Mouse (Mus musculus) skeletal muscle tissue, adult 2 months (tissue): ENCODE measurements around the gene E030018B13Rik.

ENCODE experiments used
- DNase-seq: peaks from one replicate; pipeline ENCODE4 v3.0.0-alpha.2; 2012; ENCODE audit warnings: low read depth, low spot score

E030018B13Rik gene

DNA sequence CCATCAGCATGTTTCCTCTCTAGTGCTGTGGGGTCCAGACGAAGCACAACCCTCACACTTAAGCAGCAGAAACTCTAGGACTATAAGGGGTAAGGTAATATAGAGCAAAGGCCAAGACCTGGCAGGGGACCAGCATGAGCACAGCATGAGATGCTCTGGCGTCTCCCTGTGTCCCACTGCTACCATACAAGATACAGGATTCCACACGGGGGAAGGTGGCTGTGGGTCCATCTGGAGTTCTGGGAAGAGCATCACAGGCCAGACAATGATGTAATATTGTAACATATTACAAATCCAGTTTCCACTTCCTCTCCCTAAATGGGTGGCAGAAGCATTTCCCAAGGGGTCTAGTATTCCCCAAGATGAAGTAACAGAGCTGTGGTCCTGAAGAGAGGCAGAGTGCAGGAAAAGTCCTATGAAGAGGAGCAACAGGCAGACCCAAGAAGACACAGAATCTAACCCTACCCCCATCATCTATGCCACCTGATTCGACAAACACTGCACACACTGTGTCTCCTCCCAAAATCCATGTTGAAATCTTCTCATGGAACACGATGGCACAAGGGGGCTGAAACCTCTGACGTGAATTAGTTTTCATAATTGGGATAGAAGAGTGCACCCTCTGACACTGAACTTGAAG is at the start of gene E030018B13Rik:
E030018B13Rik (plus strand) TSS at position 590 of the 640 bp plus-strand sequence.
- DNase-seq = no peak

DNA sequence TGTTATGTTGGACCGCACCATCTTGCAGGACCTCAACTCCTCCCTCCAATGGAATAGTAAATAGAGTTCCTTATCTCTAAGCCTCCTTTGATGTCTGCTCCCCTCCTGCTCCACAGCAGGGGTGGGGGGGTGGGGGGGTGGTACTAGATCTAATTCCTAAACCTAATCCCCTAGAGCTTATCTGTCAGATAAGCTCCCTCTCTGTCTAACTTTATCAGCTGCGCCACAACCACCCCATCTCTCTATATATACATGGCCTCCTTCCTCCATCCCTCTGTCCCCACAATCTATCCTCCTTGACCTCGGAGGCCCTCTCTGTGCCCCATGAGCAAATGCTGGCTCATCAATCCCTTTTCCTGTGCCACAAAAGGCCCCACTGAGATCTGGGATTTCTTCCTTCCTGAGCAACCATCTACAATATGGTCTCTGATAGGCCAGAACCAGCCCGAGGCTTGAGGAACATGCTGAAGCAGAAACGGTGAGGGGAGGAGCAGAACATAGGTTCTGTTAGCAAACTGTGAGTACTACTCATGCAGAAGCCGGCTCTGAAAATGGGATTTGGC is 48.2 kb upstream of the E030018B13Rik start:
- DNase-seq = no peak

DNA sequence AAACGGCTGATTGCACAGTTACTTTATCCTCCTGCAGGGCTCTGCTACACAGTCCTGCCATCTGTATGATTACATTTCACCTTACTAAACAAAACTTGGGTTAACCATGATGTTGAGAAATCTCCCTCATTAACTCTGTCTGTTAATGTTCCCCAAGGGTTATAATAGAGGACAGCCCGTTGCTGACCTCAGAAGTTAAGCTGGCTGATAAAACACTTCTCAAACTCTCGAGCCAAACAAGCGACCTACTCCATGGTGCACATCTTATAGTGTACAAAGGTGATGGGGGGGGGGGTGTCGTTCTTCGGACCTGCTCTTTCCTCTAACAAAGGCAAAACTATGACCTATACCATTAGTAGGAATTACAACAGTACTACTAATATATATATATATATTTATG is 45.0 kb upstream of the E030018B13Rik start:
- no peak for DNase-seq

DNA sequence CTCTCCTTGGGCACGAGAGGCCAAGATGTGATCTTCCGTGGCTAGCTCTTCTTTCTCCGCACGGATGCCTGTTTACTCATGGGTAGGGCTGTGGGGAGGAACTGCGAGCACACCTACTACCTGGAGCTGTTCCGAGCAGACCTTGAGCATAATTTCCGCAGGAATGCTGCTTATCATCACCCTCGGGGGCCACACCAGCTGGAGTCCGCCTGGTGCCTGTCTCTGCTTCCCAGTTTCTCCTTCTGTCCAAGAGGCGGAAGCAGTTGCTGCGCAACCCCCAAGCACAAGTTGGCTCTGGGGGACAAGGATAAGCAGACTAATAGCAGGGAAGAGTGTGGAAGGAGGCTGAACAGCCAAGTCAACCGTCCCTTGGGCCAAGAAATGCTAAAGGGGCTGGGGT is 42.8 kb upstream of the E030018B13Rik start:
- DNase-seq = no peak

DNA sequence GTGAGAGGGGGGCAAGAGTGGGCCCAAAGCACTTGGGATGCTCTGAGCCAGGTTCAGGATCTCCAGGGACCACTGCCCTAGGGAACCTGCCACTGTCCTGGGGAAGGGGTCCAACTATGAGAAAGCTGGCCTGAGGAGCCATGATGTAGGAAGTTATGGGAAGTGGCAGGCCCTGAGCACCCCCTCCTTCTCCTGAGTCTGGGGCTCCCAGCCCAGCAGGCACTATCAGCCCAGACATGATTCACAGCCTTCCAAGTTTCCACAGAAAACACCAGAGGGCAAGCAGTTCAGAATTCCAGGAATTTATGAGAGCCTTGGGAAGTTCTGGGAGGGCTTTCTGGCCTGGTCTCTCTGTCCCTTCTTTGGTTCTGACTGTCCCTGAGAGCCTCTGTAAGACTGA is 41.0 kb upstream of the E030018B13Rik start:
- DNase-seq = no peak

DNA sequence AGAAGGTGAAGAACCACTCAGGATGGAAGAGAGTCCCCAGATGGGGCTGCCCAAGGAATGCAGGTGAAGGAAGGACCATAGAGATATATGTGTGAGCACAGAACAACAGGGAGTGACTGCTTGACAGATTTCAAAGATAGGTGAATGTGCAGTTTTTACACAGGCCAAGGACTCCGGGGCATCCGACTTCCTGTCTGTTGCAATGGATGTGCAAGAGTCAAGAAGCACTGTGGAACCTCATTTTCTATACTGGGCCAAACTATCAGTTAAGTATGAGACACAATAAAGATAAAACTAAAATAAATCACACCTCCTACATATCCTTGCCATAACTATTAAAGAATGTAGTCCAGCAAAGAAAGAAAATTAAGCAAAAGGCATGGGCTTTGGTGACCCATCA is 40.0 kb upstream of the E030018B13Rik start:
- no peak for DNase-seq

DNA sequence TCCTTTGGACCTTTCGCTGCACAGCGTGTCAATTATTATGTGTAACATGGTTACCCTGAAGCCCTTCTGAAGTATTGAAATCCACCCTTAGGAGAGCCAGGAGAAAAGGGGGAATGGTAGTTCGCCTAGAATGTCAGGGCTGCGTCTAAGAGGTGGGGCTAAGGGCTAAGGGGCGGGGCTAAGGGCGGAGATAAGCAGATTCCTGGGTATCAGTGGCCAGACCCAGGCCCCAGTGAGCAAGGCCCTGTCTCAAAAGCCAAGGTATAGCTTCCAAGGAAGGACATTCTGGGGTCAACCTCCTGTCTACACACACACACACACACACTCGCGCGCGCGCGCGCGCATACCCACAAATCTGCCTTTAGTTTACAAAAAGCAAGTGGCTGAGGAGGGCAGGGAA is 39.0 kb upstream of the E030018B13Rik start:
- DNase-seq = no peak

DNA sequence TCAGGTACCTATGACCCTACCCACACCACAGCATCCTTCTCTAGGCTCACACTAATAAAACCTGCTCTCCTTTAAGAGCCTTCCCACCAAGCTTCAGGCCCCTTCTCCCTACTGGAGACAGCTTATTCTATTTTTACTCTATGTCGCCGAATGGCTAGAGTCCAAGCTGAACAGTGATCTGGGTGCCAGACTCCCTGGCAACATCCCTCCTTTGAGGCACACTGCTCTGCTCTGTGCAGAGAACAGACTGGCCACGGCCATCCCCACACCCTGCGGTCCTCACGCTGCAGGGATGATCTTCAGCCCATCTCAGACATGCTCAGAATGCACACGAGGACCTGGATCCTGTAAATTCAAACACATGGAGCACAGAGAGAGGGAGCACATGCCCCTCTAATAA is 37.1 kb upstream of the E030018B13Rik start:
- peak; percentile 80 for DNase-seq

DNA sequence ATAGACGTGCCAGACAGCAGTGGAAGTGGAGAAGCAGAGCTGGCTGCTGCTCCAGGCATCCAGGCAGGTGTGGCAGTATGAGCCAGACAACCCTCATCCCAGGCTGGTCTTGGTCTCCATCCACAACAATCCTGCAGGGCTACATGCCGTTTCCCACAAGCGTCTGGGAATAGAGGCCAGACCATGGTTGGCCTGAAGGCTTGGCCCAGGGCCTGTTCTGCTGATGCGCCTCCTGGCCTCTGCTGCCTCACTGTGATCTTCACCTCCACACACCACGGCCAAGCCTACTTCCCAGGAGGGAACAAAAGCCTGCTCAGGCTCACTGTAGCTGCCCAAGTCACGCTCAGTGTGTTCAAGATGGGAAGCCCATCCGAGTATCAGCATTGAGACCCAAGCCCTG is 33.9 kb upstream of the E030018B13Rik start:
- DNase-seq = no peak

DNA sequence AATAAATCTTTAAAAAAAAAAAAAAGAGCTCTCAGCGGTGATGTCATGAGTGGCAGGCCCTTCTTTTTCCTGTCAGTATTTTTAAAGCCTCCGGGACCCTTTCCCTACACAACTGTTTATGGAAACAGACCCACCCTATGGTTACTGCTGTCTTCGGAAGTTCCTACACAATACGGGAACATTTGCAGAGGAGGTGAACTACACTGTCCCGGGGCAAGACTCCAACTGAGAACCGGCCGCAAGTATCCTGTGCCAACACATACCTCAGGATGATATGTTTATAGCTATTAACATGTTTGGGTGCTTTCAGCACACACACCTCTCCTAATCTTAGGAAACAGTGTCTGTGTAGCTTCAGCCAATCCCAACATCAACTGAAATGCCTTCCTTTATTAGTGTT is 31.6 kb upstream of the E030018B13Rik start:
- DNase-seq = no peak

DNA sequence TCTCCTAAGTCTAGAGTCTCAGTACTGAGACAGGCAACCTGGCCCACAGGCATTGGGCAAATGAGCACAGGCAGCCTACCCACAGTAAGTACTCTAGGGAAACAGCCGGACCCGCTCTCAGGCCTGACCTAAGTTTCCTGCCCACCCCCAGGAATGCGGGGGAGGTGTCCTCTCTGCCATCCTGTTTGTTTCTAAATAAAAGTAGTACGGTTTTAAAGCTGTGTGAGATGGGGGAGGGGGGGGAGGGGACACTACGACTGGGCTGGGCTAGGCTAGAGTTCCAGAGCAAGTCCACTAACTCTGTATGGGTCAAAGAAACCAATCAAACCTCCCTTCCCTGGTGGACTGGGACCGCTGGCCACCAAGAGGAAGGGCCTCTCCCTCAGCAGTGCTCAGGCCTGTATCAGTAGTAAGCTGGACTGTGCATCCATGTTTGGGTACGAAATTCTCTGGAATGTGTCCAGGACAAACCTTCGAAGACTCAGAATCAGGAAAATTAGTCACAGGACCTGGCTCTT is 29.6 kb upstream of the E030018B13Rik start:
- no peak for DNase-seq

DNA sequence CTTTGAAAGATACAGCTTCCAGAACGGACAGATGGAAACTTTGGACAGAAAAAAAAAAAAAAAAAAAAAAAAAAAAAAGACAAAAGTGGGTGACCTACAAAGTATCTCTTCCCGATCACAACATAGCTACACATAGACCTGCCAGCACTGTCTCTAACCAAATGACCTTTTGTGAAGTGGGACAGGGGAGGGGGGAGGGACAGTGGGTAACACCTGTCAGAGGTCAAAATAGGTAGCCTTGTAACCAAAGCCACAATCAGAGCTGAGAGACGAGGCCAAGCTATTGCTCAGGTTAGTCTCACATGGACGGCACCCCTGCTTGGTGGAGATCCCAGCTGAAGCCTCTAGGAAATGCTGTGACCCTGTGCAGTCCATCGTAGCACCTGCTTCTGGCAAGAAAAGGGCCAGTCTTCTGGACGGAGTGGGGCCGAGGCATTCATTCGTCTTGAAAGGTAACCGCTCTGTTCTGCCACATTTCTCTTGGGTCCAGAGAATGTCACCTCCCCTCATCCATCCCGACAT is 29.0 kb upstream of the E030018B13Rik start:
- DNase-seq = peak; percentile 53

DNA sequence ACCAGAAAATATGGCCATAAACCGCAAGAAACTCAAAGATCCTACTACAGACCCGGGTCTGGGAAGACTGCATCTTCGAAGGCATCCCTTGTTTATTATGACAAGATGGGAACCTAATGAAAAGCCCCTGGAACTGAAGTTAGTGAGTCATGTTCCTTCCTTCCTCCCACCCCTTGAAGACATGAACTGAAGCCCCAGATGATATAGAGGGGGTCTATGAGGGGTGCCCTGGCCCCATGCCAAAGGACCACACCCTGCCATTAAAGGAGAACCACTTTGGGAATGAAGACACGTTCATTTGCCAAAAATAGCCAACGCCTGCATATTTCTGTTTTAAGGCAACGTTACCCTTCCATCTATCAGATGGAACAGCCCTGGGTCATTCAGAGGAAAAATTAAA is 28.0 kb upstream of the E030018B13Rik start:
- no peak for DNase-seq

DNA sequence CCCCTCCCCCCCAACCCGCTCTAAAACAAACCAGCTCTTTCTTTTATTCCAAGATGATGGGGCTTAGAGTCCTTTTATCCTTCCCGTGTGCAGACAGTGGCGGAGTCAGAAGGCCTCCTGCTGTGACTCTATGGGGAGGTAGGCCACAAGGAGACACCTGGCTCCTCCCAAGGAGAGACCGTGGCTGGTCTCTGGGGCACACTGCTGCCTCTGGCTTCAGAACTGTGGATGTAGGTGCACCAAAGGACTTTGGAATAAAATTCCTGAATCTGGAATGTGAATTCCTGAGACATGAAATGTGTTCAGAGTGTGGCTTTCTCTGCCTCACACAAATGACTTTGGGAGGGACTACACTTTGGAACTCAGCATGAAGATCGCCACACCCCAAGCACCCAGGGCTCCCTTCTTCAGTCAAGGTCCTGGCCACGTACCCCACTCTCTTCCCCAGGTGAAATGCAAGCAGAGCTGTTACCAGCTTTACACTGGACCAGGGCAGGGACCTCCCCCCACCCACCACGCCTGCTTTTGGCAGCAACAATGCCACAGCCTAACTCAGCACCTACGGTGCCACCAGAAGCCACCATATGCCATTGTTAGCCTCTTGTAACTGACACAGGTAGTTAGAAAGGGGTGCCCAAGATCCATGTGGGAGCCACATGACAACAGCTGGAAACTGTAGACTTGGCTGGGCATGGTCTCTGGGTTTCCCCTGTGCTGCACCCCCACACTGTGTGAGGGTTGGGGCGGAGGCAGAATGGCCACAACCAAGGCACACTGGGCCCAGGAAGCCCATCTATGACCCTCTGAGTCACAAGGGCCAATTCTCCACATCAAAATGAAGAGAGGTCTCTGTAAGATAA is 27.3 kb upstream of the E030018B13Rik start:
- no peak for DNase-seq

DNA sequence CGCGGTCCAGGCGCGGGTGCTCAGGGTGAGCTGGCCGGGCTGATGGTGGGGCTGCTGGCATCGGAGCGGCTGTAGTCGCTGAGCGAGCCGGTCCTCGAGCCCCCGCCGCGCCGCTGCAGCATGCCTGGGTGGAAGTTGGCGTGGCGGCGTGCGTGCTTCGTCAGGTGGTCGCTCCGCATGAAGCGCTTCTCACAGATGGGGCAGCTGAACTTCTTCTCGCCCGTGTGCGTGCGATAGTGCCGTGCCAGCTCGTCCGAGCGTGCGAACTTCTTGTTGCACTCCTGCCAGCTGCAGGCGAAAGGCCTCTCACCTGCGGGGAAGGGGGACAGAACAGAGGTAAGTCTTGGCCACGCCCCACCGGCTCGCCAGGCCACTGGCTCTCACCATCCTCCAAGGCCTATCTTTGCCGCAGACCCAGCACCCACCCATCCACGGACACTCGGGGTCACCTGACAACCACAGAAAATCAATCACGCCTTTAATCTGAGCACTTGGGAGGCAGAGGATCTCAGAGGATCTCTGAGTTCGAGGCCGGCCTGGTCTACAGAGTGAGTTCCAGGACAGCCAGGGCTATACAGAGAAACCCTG is 25.1 kb upstream of the E030018B13Rik start:
- no peak for DNase-seq

DNA sequence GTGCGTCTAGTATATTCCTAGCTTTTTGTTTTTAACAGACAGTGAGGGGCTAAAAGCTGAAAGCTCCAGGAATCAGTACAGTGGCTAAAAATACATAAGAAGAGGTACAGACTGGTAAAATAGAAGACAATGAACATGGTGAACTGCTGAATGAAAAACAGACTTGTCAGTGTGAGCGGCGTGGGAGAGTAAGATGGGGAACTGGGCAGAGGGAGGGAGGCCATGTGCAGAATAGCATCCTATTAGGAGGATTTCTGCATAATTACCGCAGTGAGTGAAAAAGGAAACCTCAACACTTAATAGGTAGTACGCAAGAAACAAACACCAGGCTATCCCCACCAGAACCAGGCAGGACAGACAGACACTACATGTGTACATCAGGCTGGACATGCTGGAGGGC is 23.5 kb upstream of the E030018B13Rik start:
- no peak for DNase-seq

DNA sequence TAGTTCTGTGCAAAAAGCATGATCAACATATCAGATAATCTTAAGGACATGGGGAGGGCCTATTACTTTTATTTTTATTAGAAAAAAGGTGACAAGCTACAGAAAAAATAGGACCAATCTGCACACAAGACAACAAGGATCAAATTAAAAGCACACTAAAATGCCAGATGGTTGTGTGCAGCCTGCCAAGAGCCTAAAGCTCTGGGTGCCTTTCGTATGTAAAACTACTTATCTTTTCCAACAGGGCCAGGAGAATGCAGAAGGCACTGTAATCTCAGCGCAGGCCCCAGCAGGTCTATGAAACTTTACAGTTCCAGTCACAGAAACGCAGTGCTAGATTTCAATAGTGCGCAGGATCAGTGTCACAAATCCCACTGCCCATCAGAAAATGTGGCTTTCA is 22.9 kb upstream of the E030018B13Rik start:
- DNase-seq = no peak

DNA sequence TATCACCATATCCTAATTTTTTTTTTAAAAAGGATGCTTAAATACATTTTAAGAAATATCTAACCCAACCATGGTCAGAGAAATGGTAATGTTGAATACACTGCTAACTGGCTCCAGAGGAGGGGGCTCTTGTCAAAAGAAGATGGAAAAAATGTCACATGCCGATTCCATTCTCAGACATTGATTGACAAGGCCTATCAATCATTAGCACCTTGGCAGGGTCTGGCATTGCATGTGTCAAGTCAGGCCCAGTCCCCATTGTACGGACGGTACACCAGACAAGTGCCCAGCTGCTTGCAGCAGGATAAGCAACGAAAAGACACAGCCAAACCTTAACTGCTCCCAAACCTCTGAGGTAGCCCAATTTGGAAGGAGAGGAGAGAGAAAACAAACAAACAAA is 22.0 kb upstream of the E030018B13Rik start:
- DNase-seq = no peak

DNA sequence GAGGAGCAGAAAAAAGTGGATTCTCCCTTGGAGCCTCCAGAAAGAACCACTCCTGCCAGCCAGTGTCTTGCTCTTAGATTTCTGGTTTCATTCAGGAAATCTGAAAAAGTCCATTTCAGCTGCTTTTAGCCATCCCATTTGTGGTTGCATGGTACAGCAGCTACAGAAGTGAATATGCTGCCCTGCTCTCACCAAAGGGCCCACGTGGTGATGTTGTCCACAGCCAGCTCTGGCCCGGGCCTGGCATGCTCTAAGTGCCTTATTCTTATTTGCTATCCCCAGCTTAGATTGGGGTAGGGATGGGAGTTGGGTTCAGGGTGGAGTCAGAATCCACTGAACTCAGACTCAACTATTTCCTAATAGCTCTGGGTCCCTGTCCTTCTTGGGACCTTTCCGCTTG is 21.4 kb upstream of the E030018B13Rik start:
- no peak for DNase-seq

DNA sequence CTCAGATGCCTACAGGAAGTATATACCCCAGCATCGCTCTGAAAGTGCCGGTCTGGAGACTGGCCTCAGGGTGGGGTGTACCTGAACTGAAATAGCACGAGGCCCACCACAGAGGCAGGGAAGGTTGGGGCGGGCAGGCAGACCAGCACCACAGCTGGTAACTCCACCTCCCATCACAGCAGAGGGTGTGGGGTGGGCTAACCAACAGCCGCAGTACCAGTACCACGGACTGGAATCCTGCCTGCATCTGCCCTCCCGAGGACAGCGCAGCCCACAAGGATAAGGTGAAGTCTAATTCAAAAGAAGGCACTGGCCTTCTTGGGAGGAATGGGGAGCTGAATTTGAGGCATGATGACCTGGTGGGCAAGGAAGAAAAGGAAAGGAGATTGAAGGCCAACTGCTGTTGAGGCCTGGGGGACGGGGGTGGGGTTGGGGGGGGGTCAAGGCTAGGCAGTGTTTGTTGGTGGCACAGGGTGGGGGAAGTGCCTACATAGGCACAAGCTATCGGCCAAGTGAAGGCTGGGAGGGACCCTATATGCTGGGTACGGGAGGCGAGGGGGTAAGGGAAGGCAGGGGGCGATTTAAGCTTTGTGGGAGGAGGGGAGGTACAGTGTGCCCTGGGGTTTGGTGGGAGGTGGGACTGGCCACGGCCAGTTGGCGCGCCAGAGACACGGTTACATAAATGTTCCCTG is 20.2 kb upstream of the E030018B13Rik start:
- DNase-seq = no peak

DNA sequence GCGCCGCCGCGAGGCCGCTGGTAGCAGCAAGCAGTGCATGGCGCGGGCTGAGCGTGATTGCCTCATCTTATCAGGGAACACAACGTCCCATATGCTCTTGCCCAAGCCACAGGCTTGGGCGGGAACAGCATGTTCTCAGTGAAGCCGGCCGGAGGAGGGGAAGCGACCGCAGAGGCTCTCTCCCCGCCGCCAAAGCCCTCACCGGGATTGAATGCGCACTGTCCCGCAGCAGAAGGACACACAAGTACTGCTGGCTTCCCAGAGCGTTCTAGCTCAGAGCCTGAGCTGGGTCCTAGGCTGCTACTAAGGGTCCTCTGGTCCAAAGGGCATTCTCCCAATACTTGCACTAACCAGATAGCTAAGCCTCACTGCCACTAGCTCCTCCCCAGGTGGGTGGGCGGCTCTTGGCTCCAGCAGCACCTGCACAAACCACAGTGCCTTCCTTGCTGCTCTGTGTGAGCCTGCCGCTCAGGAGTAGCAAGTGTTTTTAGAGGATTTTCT is 19.6 kb upstream of the E030018B13Rik start:
- DNase-seq = peak; percentile 99
